Mouse (Mus musculus) heart, adult 2 months (tissue): ENCODE measurements around the gene Lrrc25. TPM values are rescaled to one million over a fixed set of nuclear protein-coding genes. Genes with fewer than 3 reads are reported as not detected.

Experiments
- DNase-seq, 2 experiments: peaks; one replicate each; pipeline ENCODE4 v3.0.0; 2021
- H3K27ac ChIP-seq: fragments of 200-600 bp; 2 replicates; pipeline ENCODE4 v1.8.1; 2022
- H3K27me3 ChIP-seq: fragments of 200-500 bp; 2 replicates; pipeline ENCODE4 v1.6.1; 2012; ENCODE audit warnings: mild to moderate bottlenecking, low read length, inconsistent platforms, mixed read lengths; ENCODE audit not compliant: control insufficient read depth, insufficient read depth
- H3K36me3 ChIP-seq: fragments of 200-500 bp; 2 replicates; pipeline ENCODE4 v1.6.1; 2012; ENCODE audit warnings: low read length, inconsistent platforms; ENCODE audit not compliant: control insufficient read depth, insufficient read depth
- H3K4me1 ChIP-seq: fragments of 200-500 bp; 2 replicates; pipeline ENCODE4 v1.6.1; 2011; ENCODE audit warnings: low read length; ENCODE audit not compliant: control insufficient read depth, insufficient read depth
- H3K4me3 ChIP-seq: fragments of 200-600 bp; 2 replicates; pipeline ENCODE4 v1.8.1; 2022
- H3K79me2 ChIP-seq: fragments of 200-500 bp; replicated peaks from 2 replicates; pipeline ENCODE4 v1.6.1; 2012; ENCODE audit warnings: mild to moderate bottlenecking, inconsistent platforms, low read length, moderate library complexity, mixed read lengths; ENCODE audit not compliant: control insufficient read depth, insufficient read depth
- H3K9ac ChIP-seq: fragments of 200-500 bp; 2 replicates; pipeline ENCODE4 v1.6.1; 2012; ENCODE audit warnings: low read depth, mild to moderate bottlenecking, control low read depth, inconsistent platforms, low read length, mixed read lengths
- CTCF ChIP-seq: fragments of 200-600 bp; IDR thresholded peaks from 2 replicates; pipeline ENCODE4 v1.8.1; 2022; ENCODE audit warnings: antibody characterized with exemption, mild to moderate bottlenecking, moderate library complexity
- EP300 ChIP-seq: fragments of 200-500 bp; IDR thresholded peaks from 2 replicates; pipeline ENCODE4 v1.6.1; 2011; ENCODE audit warnings: low read depth, low read length, control low read depth; ENCODE audit not compliant: insufficient read depth
- POLR2A ChIP-seq: fragments of 200-500 bp; IDR thresholded peaks from 2 replicates; pipeline ENCODE4 v1.6.1; 2011; ENCODE audit warnings: mild to moderate bottlenecking, low read depth, low read length, control low read depth; ENCODE audit not compliant: insufficient read depth
- WGBS: fragments of 180-500 bp; shearing (Covaris S2); methylation state at CpG from one replicate; pipeline ENCODE4 v1.1.7; 2018; 5-methylcytosine and 5-hydroxymethylcytosine counted together
- intact Hi-C: fragments of 180-260 bp; cut with DNase I; formaldehyde crosslinking; loops from one replicate; pipeline ENCODE4 v1.15.1; 2025
- polyA plus RNA-seq: library from polyadenylated mRNA; depleted of rRNA; stranded (reverse); fragments of >200 nt; gene quantifications from 2 replicates; pipeline ENCODE4 v1.2.3, GENCODE M21; 2012; rRNA removed
- total RNA-seq, 2 experiments: library from RNA; stranded (reverse); gene quantifications; 2 replicates each; pipeline ENCODE4 v1.2.3; 2021

Gene Lrrc25
- total and polyA plus RNA-seq, 3 experiments: 1.6 to 4.5 (median 1.8) TPM

DNA sequence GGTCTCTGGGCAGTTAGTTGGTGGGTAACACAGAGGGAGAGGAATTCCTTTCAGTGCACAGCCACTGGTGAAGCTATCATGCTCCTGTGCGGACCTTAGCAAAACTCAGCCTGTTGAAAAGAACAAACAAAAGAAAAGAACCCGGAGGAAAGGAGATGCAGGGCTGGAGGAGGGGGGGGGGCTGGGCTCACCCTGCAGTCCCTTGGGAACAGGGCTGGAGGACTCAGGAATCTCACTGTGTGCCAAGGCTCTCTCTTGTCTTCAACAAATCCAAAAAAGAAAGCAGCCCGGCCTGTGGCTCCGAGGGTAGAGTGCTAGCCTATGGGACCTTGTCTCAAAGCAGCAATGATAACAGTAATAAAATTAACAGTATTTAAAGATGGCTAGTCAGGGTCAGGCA, 47.7 kb downstream of the Lrrc25 start:
- no peaks in the 10 kb centered on the region for H3K79me2 ChIP-seq
- no peaks in the 10 kb centered on the region for H3K27me3 ChIP-seq
- WGBS: 31% methylated on average over 4 of the region's 4 CpGs
- intact Hi-C loops: no loop called here
- H3K9ac ChIP-seq: no peak overlapping the region
- H3K4me3 ChIP-seq: no peak overlapping the region
- H3K36me3 ChIP-seq: no peaks in the 10 kb centered on the region
- TF ChIP-seq POLR2A (no peak), EP300 (no peak)
- no peak overlapping the region for H3K27ac ChIP-seq
- peaks cover 2% of the 10 kb centered on the region for H3K4me1 ChIP-seq
- DNase-seq: no peak

DNA sequence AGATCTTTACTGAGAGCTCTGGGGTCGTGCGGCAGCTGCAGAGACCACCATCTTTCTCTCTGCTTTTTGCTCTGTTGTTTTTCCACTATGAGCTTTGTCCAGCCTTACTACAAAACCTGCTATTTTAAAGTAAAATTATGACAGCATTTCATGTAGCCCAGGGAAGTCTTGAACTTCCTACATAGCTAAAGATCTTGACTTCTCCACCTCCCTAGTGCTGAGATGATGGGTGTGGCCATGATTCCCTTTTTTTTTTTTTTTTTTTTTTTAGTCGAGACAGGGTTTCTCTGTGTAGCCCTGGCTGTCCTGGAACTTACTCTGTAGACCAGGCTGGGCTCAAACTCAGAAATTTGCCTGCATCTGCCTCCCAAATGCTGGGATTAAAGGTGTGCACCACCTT, 48.7 kb downstream of the Lrrc25 start:
- H3K4me3 ChIP-seq: no peak overlapping the region
- intact Hi-C loops: no loop called here

DNA sequence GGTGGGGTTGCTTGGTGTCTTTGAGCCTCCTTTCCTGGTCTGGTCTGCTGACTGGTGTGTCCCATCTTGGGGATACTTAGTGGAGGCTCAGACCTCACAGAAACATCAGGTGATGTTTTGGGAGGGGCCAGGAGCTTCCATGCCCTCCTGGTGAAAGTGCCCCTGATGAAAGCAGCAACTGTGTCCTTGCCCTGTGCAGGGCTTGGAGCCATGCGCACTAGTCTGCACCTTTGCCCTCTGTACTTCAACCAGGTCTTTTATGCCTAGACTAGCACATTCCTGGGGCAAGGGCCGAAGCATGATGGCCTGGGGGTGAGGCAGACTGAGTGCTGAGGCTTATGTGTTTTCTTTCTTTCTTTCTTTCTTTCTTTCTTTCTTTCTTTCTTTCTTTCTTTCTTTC, 49.6 kb downstream of the Lrrc25 start:
- Histone ChIP-seq H3K27me3 (no peaks in the 10 kb centered on the region), H3K36me3 (no peaks in the 10 kb centered on the region), H3K9ac (no peak overlapping the region), H3K79me2 (no peaks in the 10 kb centered on the region), H3K27ac (no peak overlapping the region), H3K4me3 (no peak overlapping the region), H3K4me1 (no peaks in the 10 kb centered on the region; the same call in 1 of the 2 replicates)
- DNase-seq: no peak
- WGBS: 98% methylated on average over 2 of the region's 2 CpGs
- TF ChIP-seq EP300: no peak
- TF ChIP-seq CTCF: no peak
- no peak for TF ChIP-seq POLR2A
- intact Hi-C loops: no loop called here

More for the DNA sequence above, 48.7 kb downstream of the Lrrc25 start:
- WGBS: 75% methylated on average over 3 of the region's 3 CpGs
- TF ChIP-seq EP300 (no peak), CTCF (no peak), POLR2A (no peak)
- Histone ChIP-seq H3K79me2 (no peaks in the 10 kb centered on the region), H3K9ac (no peak overlapping the region), H3K36me3 (no peaks in the 10 kb centered on the region), H3K27me3 (no peaks in the 10 kb centered on the region), H3K4me1 (no peaks in the 10 kb centered on the region; the same call in 1 of the 2 replicates), H3K27ac (no peak overlapping the region)
- DNase-seq: no peak

DNA sequence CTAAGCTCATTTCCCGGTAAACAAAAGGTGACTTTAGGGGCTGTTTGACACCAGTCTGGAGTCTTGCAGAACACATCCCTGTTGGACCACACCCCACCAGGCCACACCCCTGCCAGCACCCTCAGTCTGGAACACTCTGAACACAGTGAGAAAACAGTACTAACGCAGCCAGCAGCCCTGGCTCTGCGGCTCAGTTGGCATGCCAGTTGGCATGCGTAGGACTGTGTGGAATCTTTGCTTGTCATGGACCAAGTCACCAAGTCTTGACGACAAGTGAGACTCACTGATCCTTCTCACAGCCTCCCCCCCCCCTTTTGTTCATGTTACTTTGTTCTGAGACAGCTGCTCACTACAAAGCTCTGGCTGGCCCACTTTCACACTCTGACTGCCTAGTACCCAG, 51.1 kb downstream of the Lrrc25 start:
- no peaks in the 10 kb centered on the region for H3K36me3 ChIP-seq
- H3K27ac ChIP-seq: peak overlapping the region; percentile 48
- intact Hi-C loops: no loop called here
- 36% methylated on average over 5 of the region's 5 CpGs for WGBS
- H3K79me2 ChIP-seq: no peaks in the 10 kb centered on the region
- H3K4me3 ChIP-seq: no peak overlapping the region
- no peak overlapping the region for H3K9ac ChIP-seq
- H3K4me1 ChIP-seq: no peaks in the 10 kb centered on the region; the same call in 1 of the 2 replicates
- peak; percentile 63 to 82 for DNase-seq
- peak; percentile 61; the same call in 1 of the 2 replicates for TF ChIP-seq EP300
- TF ChIP-seq CTCF: no peak
- no peaks in the 10 kb centered on the region for H3K27me3 ChIP-seq

Other genes starting within 250 kb of the Lrrc25 start
- gene Comp, start 242.6 kb upstream of the Lrrc25 start, total RNA-seq: 1 to 10 TPM; 5.1 to 5.4 TPM
- 11.5 and 17.4 TPM in 2 replicates for gene Comp, start 242.6 kb upstream of the Lrrc25 start, polyA plus RNA-seq
- gene Crtc1, start 176.6 kb upstream of the Lrrc25 start, total RNA-seq: 1 to 10 TPM; 7.4 to 8.1 TPM
- gene Crtc1, start 176.6 kb upstream of the Lrrc25 start, polyA plus RNA-seq: 13.7 and 14.9 TPM in 2 replicates
- gene Klhl26, start 139.2 kb upstream of the Lrrc25 start, total RNA-seq: 1 to 10 TPM; 8.1 to 8.6 TPM
- gene Klhl26, start 139.2 kb upstream of the Lrrc25 start, polyA plus RNA-seq: 18.8 and 21.2 TPM in 2 replicates
- gene Tmem59l, start 128.8 kb upstream of the Lrrc25 start, total RNA-seq: not detected
- 0.21 and 0.53 TPM in 2 replicates for gene Tmem59l, start 128.8 kb upstream of the Lrrc25 start, polyA plus RNA-seq
- under 1 TPM; 0.68 to 0.89 TPM for gene Crlf1, start 123.0 kb upstream of the Lrrc25 start, total RNA-seq
- 0.38 and 2.3 TPM in 2 replicates for gene Crlf1, start 123.0 kb upstream of the Lrrc25 start, polyA plus RNA-seq
- gene Rex1bd, start 109.4 kb upstream of the Lrrc25 start, total RNA-seq: 100 to 1,000 TPM; 111 to 118 TPM
- gene Rex1bd, start 109.4 kb upstream of the Lrrc25 start, polyA plus RNA-seq: 129 and 145 TPM in 2 replicates
- 1,000 to 10,000 TPM; 1,480 to 1,595 TPM for gene Uba52, start 105.4 kb upstream of the Lrrc25 start, total RNA-seq
- gene Uba52, start 105.4 kb upstream of the Lrrc25 start, polyA plus RNA-seq: 439 and 626 TPM in 2 replicates
- gene Fkbp8, start 88.4 kb upstream of the Lrrc25 start, total RNA-seq: 100 to 1,000 TPM; 116 to 135 TPM
- gene Fkbp8, start 88.4 kb upstream of the Lrrc25 start, polyA plus RNA-seq: 179 and 201 TPM in 2 replicates
- 10 to 100 TPM; 80.4 to 99.4 TPM for gene Kxd1, start 88.2 kb upstream of the Lrrc25 start, total RNA-seq
- gene Kxd1, start 88.2 kb upstream of the Lrrc25 start, polyA plus RNA-seq: 111 and 121 TPM in 2 replicates
- 10 to 100 TPM in 1 of 2 experiments, 1 to 10 TPM in 1; 9.6 to 12.0 TPM for gene Ell, start 76.7 kb upstream of the Lrrc25 start, total RNA-seq
- 12.7 and 13.8 TPM in 2 replicates for gene Ell, start 76.7 kb upstream of the Lrrc25 start, polyA plus RNA-seq
- gene Isyna1, start 21.8 kb upstream of the Lrrc25 start, total RNA-seq: 10 to 100 TPM; 26.7 to 28.3 TPM
- 40.3 and 41.6 TPM in 2 replicates for gene Isyna1, start 21.8 kb upstream of the Lrrc25 start, polyA plus RNA-seq
- 10 to 100 TPM; 34.6 to 35.8 TPM for gene Ssbp4, start 7.3 kb upstream of the Lrrc25 start, total RNA-seq
- gene Ssbp4, start 7.3 kb upstream of the Lrrc25 start, polyA plus RNA-seq: 45.6 and 72.8 TPM in 2 replicates
- 1 to 10 TPM; 1.1 to 2.0 TPM for gene Gdf15, start 16.3 kb downstream of the Lrrc25 start, total RNA-seq
- gene Gdf15, start 16.3 kb downstream of the Lrrc25 start, polyA plus RNA-seq: 0.38 and 3.8 TPM in 2 replicates
- 10 to 100 TPM; 39.7 to 48.4 TPM for gene Pgpep1, start 44.2 kb downstream of the Lrrc25 start, total RNA-seq
- gene Pgpep1, start 44.2 kb downstream of the Lrrc25 start, polyA plus RNA-seq: 35.5 and 44.8 TPM in 2 replicates
- gene Lsm4, start 57.1 kb downstream of the Lrrc25 start, total RNA-seq: 10 to 100 TPM; 56.9 to 64.2 TPM
- 54.1 and 68.3 TPM in 2 replicates for gene Lsm4, start 57.1 kb downstream of the Lrrc25 start, polyA plus RNA-seq
- 100 to 1,000 TPM; 123 to 127 TPM for gene Jund, start 82.8 kb downstream of the Lrrc25 start, total RNA-seq
- gene Jund, start 82.8 kb downstream of the Lrrc25 start, polyA plus RNA-seq: 66.2 and 109 TPM in 2 replicates
- not detected for gene Iqcn, start 87.3 kb downstream of the Lrrc25 start, total RNA-seq
- 0.06 and 0.12 TPM in 2 replicates for gene Iqcn, start 87.3 kb downstream of the Lrrc25 start, polyA plus RNA-seq
- not detected for gene Gm3336, start 102.4 kb downstream of the Lrrc25 start, total RNA-seq
- gene Gm3336, start 102.4 kb downstream of the Lrrc25 start, polyA plus RNA-seq: not detected in 2 replicates
- gene Pde4c, start 107.6 kb downstream of the Lrrc25 start, total RNA-seq: 1 to 10 TPM; 2.3 to 2.7 TPM
- gene Pde4c, start 107.6 kb downstream of the Lrrc25 start, polyA plus RNA-seq: 10.8 and 11.0 TPM in 2 replicates
- 10 to 100 TPM; 46.5 to 48.0 TPM for gene Rab3a, start 138.5 kb downstream of the Lrrc25 start, total RNA-seq
- gene Rab3a, start 138.5 kb downstream of the Lrrc25 start, polyA plus RNA-seq: 89.1 and 117 TPM in 2 replicates
- 10 to 100 TPM; 21.7 to 29.1 TPM for gene Mpv17l2, start 144.8 kb downstream of the Lrrc25 start, total RNA-seq
- 30.0 and 32.2 TPM in 2 replicates for gene Mpv17l2, start 144.8 kb downstream of the Lrrc25 start, polyA plus RNA-seq
- 10 to 100 TPM; 22.0 to 22.4 TPM for gene Pik3r2, start 160.6 kb downstream of the Lrrc25 start, total RNA-seq
- gene Pik3r2, start 160.6 kb downstream of the Lrrc25 start, polyA plus RNA-seq: 34.3 and 45.5 TPM in 2 replicates
- 1 to 10 TPM; 6.0 to 7.4 TPM for gene Mast3, start 188.9 kb downstream of the Lrrc25 start, total RNA-seq
- gene Mast3, start 188.9 kb downstream of the Lrrc25 start, polyA plus RNA-seq: 12.7 and 13.9 TPM in 2 replicates
- gene Il12rb1, start 192.3 kb downstream of the Lrrc25 start, total RNA-seq: not detected
- gene Il12rb1, start 192.3 kb downstream of the Lrrc25 start, polyA plus RNA-seq: 0.15 and 0.16 TPM in 2 replicates
- gene Arrdc2, start 223.6 kb downstream of the Lrrc25 start, total RNA-seq: 10 to 100 TPM in 1 of 2 experiments, 1 to 10 TPM in 1; 8.9 to 18.6 TPM
- gene Arrdc2, start 223.6 kb downstream of the Lrrc25 start, polyA plus RNA-seq: 15.2 and 36.2 TPM in 2 replicates
- gene Kcnn1, start 247.1 kb downstream of the Lrrc25 start, total RNA-seq: 10 to 100 TPM; 12.6 to 14.7 TPM
- 21.5 and 29.0 TPM in 2 replicates for gene Kcnn1, start 247.1 kb downstream of the Lrrc25 start, polyA plus RNA-seq